Mouse (Mus musculus) olfactory bulb, adult 2 months (tissue): ENCODE measurements around the gene Serpina3m. TPM values are rescaled to one million over a fixed set of nuclear protein-coding genes. Genes with fewer than 3 reads are reported as not detected.

Source experiments
- H3K27ac ChIP-seq: fragments of 200-500 bp; 2 replicates; pipeline ENCODE4 v1.5.1; 2012; ENCODE audit warnings: low read depth, low read length; ENCODE audit not compliant: insufficient read depth
- H3K4me1 ChIP-seq: fragments of 200-500 bp; 2 replicates; pipeline ENCODE4 v1.6.1; 2012; ENCODE audit warnings: low read length; ENCODE audit not compliant: control insufficient read depth, insufficient read depth
- H3K4me3 ChIP-seq: fragments of 200-500 bp; 2 replicates; pipeline ENCODE4 v1.5.1; 2012; ENCODE audit warnings: mild to moderate bottlenecking, low read depth, low read length, moderate library complexity; ENCODE audit not compliant: insufficient read depth
- CTCF ChIP-seq: fragments of 200-500 bp; IDR thresholded peaks from 2 replicates; pipeline ENCODE4 v1.5.1; 2012; ENCODE audit warnings: low read depth, mild to moderate bottlenecking, low read length, moderate library complexity; ENCODE audit not compliant: insufficient read depth
- POLR2A ChIP-seq: fragments of 200-500 bp; IDR thresholded peaks from 2 replicates; pipeline ENCODE4 v1.6.1; 2012; ENCODE audit warnings: mild to moderate bottlenecking, low read depth, low read length, moderate library complexity; ENCODE audit not compliant: insufficient read depth
- WGBS: fragments of 180-500 bp; shearing (Covaris S2); methylation state at CpG from one replicate; pipeline ENCODE4 v1.1.7; 2018; 5-methylcytosine and 5-hydroxymethylcytosine counted together
- polyA plus RNA-seq: library from polyadenylated mRNA; stranded (reverse); fragments of >200 nt; gene quantifications from 2 replicates; pipeline ENCODE4 v1.2.4, GENCODE M21; 2012; ENCODE audit warnings: low replicate concordance; ENCODE audit not compliant: missing spikeins, insufficient read depth, insufficient read length

Gene Serpina3m
- polyA plus RNA-seq, 1 experiment, result not detected

- no peak overlapping the region for H3K27ac ChIP-seq
- 59% methylated on average over 11 of the region's 11 CpGs for WGBS
- H3K4me3 ChIP-seq, result no peak overlapping the region
- TF ChIP-seq POLR2A (no peak), CTCF (no peak)
- peaks cover 5% of the 10 kb centered on the region; the same call in 1 of the 2 replicates for H3K4me1 ChIP-seq
Observed at GRCm38 (mm10) chr12:104422615-104423392, 84.5 kb downstream of the Serpina3m start.

GRCm38 (mm10) chr12:104425591-104425990, 87.3 kb downstream of the Serpina3m start:
- no peak overlapping the region for H3K4me3 ChIP-seq
- TF ChIP-seq POLR2A, result no peak
- no peak overlapping the region for H3K27ac ChIP-seq
- 79% methylated on average over 3 of the region's 3 CpGs for WGBS
- H3K4me1 ChIP-seq, result no peaks in the 10 kb centered on the region

- H3K4me1 ChIP-seq, result no peaks in the 10 kb centered on the region
- no peak overlapping the region for H3K4me3 ChIP-seq
- WGBS, result 4% methylated on average over 7 of the region's 7 CpGs
- TF ChIP-seq CTCF (peak; percentile 49; the same call in 1 of the 2 replicates), POLR2A (no peak)
- no peak overlapping the region for H3K27ac ChIP-seq
Observed at GRCm38 (mm10) chr12:104426915-104427314, 88.6 kb downstream of the Serpina3m start.

GRCm38 (mm10) chr12:104431359-104431758, 93.1 kb downstream of the Serpina3m start:
- Histone ChIP-seq H3K4me1 (no peaks in the 10 kb centered on the region), H3K4me3 (no peak overlapping the region), H3K27ac (no peak overlapping the region)
- TF ChIP-seq CTCF (no peak), POLR2A (no peak)
- WGBS, result 72% methylated on average over 10 of the region's 10 CpGs

GRCm38 (mm10) chr12:104433214-104433613, 94.9 kb downstream of the Serpina3m start:
- no peak overlapping the region for H3K4me3 ChIP-seq
- TF ChIP-seq CTCF, result no peak
- TF ChIP-seq POLR2A, result no peak
- 42% methylated on average over 7 of the region's 7 CpGs for WGBS
- H3K27ac ChIP-seq, result no peak overlapping the region
- no peaks in the 10 kb centered on the region for H3K4me1 ChIP-seq

- H3K4me1 ChIP-seq, result no peaks in the 10 kb centered on the region
- WGBS, result 82% methylated on average over 20 of the region's 20 CpGs
- H3K4me3 ChIP-seq, result no peak overlapping the region
- no peak overlapping the region for H3K27ac ChIP-seq
- TF ChIP-seq POLR2A (no peak), CTCF (no peak)
Observed at GRCm38 (mm10) chr12:104433951-104434735, 95.9 kb downstream of the Serpina3m start.

- Histone ChIP-seq H3K4me3 (no peak overlapping the region), H3K27ac (no peak overlapping the region), H3K4me1 (no peaks in the 10 kb centered on the region)
- 21% methylated on average over 22 of the region's 22 CpGs for WGBS
- TF ChIP-seq CTCF (peak; percentile 92), POLR2A (no peak)
Observed at GRCm38 (mm10) chr12:104440087-104440760, 101.9 kb downstream of the Serpina3m start.

GRCm38 (mm10) chr12:104443716-104444115, 105.4 kb downstream of the Serpina3m start:
- 87% methylated on average over 11 of the region's 11 CpGs for WGBS
- no peak overlapping the region for H3K27ac ChIP-seq
- no peak overlapping the region for H3K4me3 ChIP-seq
- TF ChIP-seq POLR2A (no peak), CTCF (no peak)
- H3K4me1 ChIP-seq, result 0 out of 2 replicates have a peak, but pooled peaks cover 4% of the 10 kb centered on the region

Other genes starting within 250 kb of the Serpina3m start
- not detected in 2 replicates for gene Serpina5, start 237.4 kb upstream of the Serpina3m start, polyA plus RNA-seq
- not detected in 2 replicates for gene Serpina3a, start 225.8 kb upstream of the Serpina3m start, polyA plus RNA-seq
- not detected in 2 replicates for gene Serpina3b, start 210.5 kb upstream of the Serpina3m start, polyA plus RNA-seq
- gene Serpina3c, start 184.6 kb upstream of the Serpina3m start, polyA plus RNA-seq, result not detected in 2 replicates
- not detected in 2 replicates for gene Serpina3f, start 123.9 kb upstream of the Serpina3m start, polyA plus RNA-seq
- not detected in 2 replicates for gene Serpina3g, start 102.2 kb upstream of the Serpina3m start, polyA plus RNA-seq
- not detected in 2 replicates for gene Serpina3i, start 75.4 kb upstream of the Serpina3m start, polyA plus RNA-seq
- gene Serpina3j, start 23.9 kb upstream of the Serpina3m start, polyA plus RNA-seq, result not detected in 2 replicates
- not detected in 2 replicates for gene Serpina3k, start within 50 bp of the Serpina3m start, polyA plus RNA-seq
- gene Serpina3n, start 68.2 kb downstream of the Serpina3m start, polyA plus RNA-seq, result not detected in 2 replicates
- not detected in 2 replicates for gene Gsc, start 134.8 kb downstream of the Serpina3m start, polyA plus RNA-seq